Mouse (Mus musculus) neural tube, embryonic 15.5 days (tissue): ENCODE results near the gene Nprl3. TPM values are rescaled to one million over a fixed set of nuclear protein-coding genes. Genes with fewer than 3 reads are reported as not detected.
A peak's percentile ranks its signal among the peaks of the same experiment; 100 is the strongest.

Source experiments
- ATAC-seq: fragments of 200-750 bp; cut with Nextera tagmentation; 2 replicates; pipeline ENCODE4 v1.8.0; 2017; ENCODE audit warnings: mild to moderate bottlenecking, moderate TSS enrichment, moderate library complexity; ENCODE audit not compliant: low FRiP score
- H3K27ac ChIP-seq: fragments of 300-500 bp; sonication (generic); replicated peaks from 2 replicates; pipeline ENCODE4 v1.5.1; 2015; ENCODE audit warnings: mild to moderate bottlenecking, inconsistent platforms
- H3K27me3 ChIP-seq: fragments of 300-500 bp; sonication (generic); replicated peaks from 2 replicates; pipeline ENCODE4 v1.6.1; 2015; ENCODE audit warnings: inconsistent platforms
- H3K36me3 ChIP-seq: fragments of 300-500 bp; sonication (generic); 2 replicates; pipeline ENCODE4 v1.6.1; 2015; ENCODE audit warnings: inconsistent platforms
- H3K4me1 ChIP-seq: fragments of 300-500 bp; sonication (generic); 2 replicates; pipeline ENCODE4 v1.6.1; 2015; ENCODE audit warnings: inconsistent platforms
- H3K4me2 ChIP-seq: fragments of 300-500 bp; sonication (generic); 2 replicates; pipeline ENCODE4 v1.6.1; 2015; ENCODE audit warnings: inconsistent platforms, mild to moderate bottlenecking, moderate library complexity
- H3K4me3 ChIP-seq: fragments of 300-500 bp; sonication (generic); replicated peaks from 2 replicates; pipeline ENCODE4 v1.5.1; 2015; ENCODE audit warnings: mild to moderate bottlenecking, inconsistent platforms
- H3K9ac ChIP-seq: fragments of 300-500 bp; sonication (generic); replicated peaks from 2 replicates; pipeline ENCODE4 v1.6.1; 2015; ENCODE audit warnings: mild to moderate bottlenecking, inconsistent platforms
- H3K9me3 ChIP-seq: fragments of 300-500 bp; sonication (generic); replicated peaks from 2 replicates; pipeline ENCODE4 v1.6.1; 2016; ENCODE audit warnings: inconsistent platforms
- WGBS: fragments of 180-500 bp; shearing (Covaris S2); methylation state at CpG from one replicate; pipeline ENCODE4 v1.1.7; 2015; ENCODE audit warnings: mixed read lengths; 5-methylcytosine and 5-hydroxymethylcytosine counted together
- polyA plus RNA-seq: library from polyadenylated mRNA; unstranded; fragments of >200 nt; fragmentation: Nextera tagmentation; extraction: Ambion mirVana; gene quantifications from 2 replicates; pipeline ENCODE4 v1.2.1, GENCODE M21; 2015

Gene Nprl3
- polyA plus RNA-seq, 1 experiment from 2014 or later: 38.8 TPM

- Histone ChIP-seq H3K9ac (no peak overlapping the region), H3K27me3 (peaks cover 1% of the 10 kb centered on the region; the same call in 1 of the 2 replicates), H3K27ac (no peak overlapping the region), H3K4me3 (no peak overlapping the region), H3K9me3 (no peaks in the 10 kb centered on the region), H3K36me3 (no peaks in the 10 kb centered on the region), H3K4me2 (no peak overlapping the region), H3K4me1 (no peaks in the 10 kb centered on the region)
- 74% methylated on average over 1 of the region's 1 CpGs for WGBS
- ATAC-seq: no peak
Observed at GRCm38 (mm10) chr11:32281416-32282144, 14.1 kb upstream of the Nprl3 start.

GRCm38 (mm10) chr11:32280646-32281045 is 13.1 kb upstream of the Nprl3 start:
- Histone ChIP-seq H3K36me3 (no peaks in the 10 kb centered on the region), H3K9ac (no peak overlapping the region), H3K4me2 (no peak overlapping the region), H3K4me1 (no peaks in the 10 kb centered on the region), H3K27me3 (peaks cover 5% of the 10 kb centered on the region; the same call in 1 of the 2 replicates), H3K27ac (no peak overlapping the region), H3K9me3 (no peaks in the 10 kb centered on the region), H3K4me3 (no peak overlapping the region)
- WGBS: 80% methylated on average over 2 of the region's 2 CpGs
- no peak for ATAC-seq

- peaks cover 5% of the 10 kb centered on the region; the same call in 1 of the 2 replicates for H3K27me3 ChIP-seq
- H3K9me3 ChIP-seq: no peaks in the 10 kb centered on the region
- no peaks in the 10 kb centered on the region for H3K4me1 ChIP-seq
- no peak overlapping the region for H3K27ac ChIP-seq
- WGBS: 85% methylated on average over 12 of the region's 12 CpGs
- H3K4me3 ChIP-seq: no peak overlapping the region
- no peak overlapping the region for H3K9ac ChIP-seq
- ATAC-seq: no peak
- H3K36me3 ChIP-seq: no peaks in the 10 kb centered on the region
- H3K4me2 ChIP-seq: no peak overlapping the region
Observed at GRCm38 (mm10) chr11:32278458-32278957, 11.0 kb upstream of the Nprl3 start.

- no peaks in the 10 kb centered on the region for H3K36me3 ChIP-seq
- H3K9me3 ChIP-seq: no peaks in the 10 kb centered on the region
- 75% methylated on average over 21 of the region's 21 CpGs for WGBS
- ATAC-seq: no peak
- no peak overlapping the region for H3K9ac ChIP-seq
- H3K4me3 ChIP-seq: no peak overlapping the region
- H3K27ac ChIP-seq: no peak overlapping the region
- no peak overlapping the region for H3K4me2 ChIP-seq
- H3K4me1 ChIP-seq: no peaks in the 10 kb centered on the region
- H3K27me3 ChIP-seq: peaks cover 5% of the 10 kb centered on the region; the same call in 1 of the 2 replicates
Observed at GRCm38 (mm10) chr11:32277736-32278457, 10.4 kb upstream of the Nprl3 start.

GRCm38 (mm10) chr11:32276347-32276746 is 8.8 kb upstream of the Nprl3 start, which contains the start of gene Hba-x:
TSS of gene Hba-x (plus strand) at chr11:32276400.
- Histone ChIP-seq H3K9me3 (no peaks in the 10 kb centered on the region), H3K9ac (no peak within 1 kb of the TSS), H3K4me3 (no peak within 1 kb of the TSS), H3K4me1 (no peaks in the 10 kb centered on the region), H3K4me2 (no peak within 1 kb of the TSS), H3K27ac (no peak within 1 kb of the TSS), H3K36me3 (no peaks in the 10 kb centered on the region), H3K27me3 (peaks cover 5% of the 10 kb centered on the region; the same call in 1 of the 2 replicates)
- no peak for ATAC-seq
- WGBS: 81% methylated on average over 3 of the region's 3 CpGs

GRCm38 (mm10) chr11:32271178-32271577 is 3.7 kb upstream of the Nprl3 start:
- H3K4me3 ChIP-seq: no peak overlapping the region
- WGBS: 61% methylated on average over 4 of the region's 4 CpGs
- no peak overlapping the region for H3K4me2 ChIP-seq

GRCm38 (mm10) chr11:32268952-32269351 is 1.4 kb upstream of the Nprl3 start:
- ATAC-seq: no peak
- Histone ChIP-seq H3K4me3 (no peak overlapping the region), H3K27me3 (no peaks in the 10 kb centered on the region), H3K36me3 (no peaks in the 10 kb centered on the region), H3K4me1 (peaks cover 17% of the 10 kb centered on the region), H3K27ac (no peak overlapping the region), H3K9ac (no peak overlapping the region), H3K4me2 (no peak overlapping the region), H3K9me3 (no peaks in the 10 kb centered on the region)
- WGBS: 85% methylated on average over 5 of the region's 5 CpGs

More at GRCm38 (mm10) chr11:32271178-32271577, 3.7 kb upstream of the Nprl3 start:
- Histone ChIP-seq H3K27ac (no peak overlapping the region), H3K4me1 (peaks cover 13% of the 10 kb centered on the region), H3K36me3 (no peaks in the 10 kb centered on the region), H3K27me3 (0 out of 2 replicates have a peak, but pooled peaks cover under 1% of the 10 kb centered on the region), H3K9me3 (no peaks in the 10 kb centered on the region), H3K9ac (no peak overlapping the region)
- ATAC-seq: no peak

GRCm38 (mm10) chr11:32267964-32268363 is 457 bp upstream of the Nprl3 start:
- WGBS: 21% methylated on average over 5 of the region's 5 CpGs
- Histone ChIP-seq H3K27ac (peak overlapping the region; percentile 93), H3K36me3 (no peaks in the 10 kb centered on the region), H3K9me3 (no peaks in the 10 kb centered on the region), H3K4me3 (peak overlapping the region; percentile 75), H3K9ac (peak overlapping the region; percentile 83), H3K27me3 (no peaks in the 10 kb centered on the region), H3K4me1 (peaks cover 17% of the 10 kb centered on the region), H3K4me2 (peak overlapping the region; percentile 62)
- ATAC-seq: peak; percentile 49

- H3K4me2 ChIP-seq: peak overlapping the region; percentile 62
- H3K27me3 ChIP-seq: no peaks in the 10 kb centered on the region
- 13% methylated on average over 6 of the region's 6 CpGs for WGBS
- H3K36me3 ChIP-seq: 0 out of 2 replicates have a peak, but pooled peaks cover 4% of the 10 kb centered on the region
- H3K9me3 ChIP-seq: no peaks in the 10 kb centered on the region
- peak; percentile 33; the same call in 1 of the 2 replicates for ATAC-seq
- H3K9ac ChIP-seq: peak overlapping the region; percentile 83
- peaks cover 17% of the 10 kb centered on the region for H3K4me1 ChIP-seq
- H3K27ac ChIP-seq: peak overlapping the region; percentile 93
- H3K4me3 ChIP-seq: peak overlapping the region; percentile 75
Observed at GRCm38 (mm10) chr11:32266776-32267175, 731 bp downstream of the Nprl3 start.

- Histone ChIP-seq H3K4me1 (peaks cover 17% of the 10 kb centered on the region), H3K4me3 (no peak overlapping the region), H3K27me3 (no peaks in the 10 kb centered on the region), H3K36me3 (0 out of 2 replicates have a peak, but pooled peaks cover 4% of the 10 kb centered on the region), H3K9me3 (no peaks in the 10 kb centered on the region), H3K27ac (no peak overlapping the region), H3K9ac (no peak overlapping the region), H3K4me2 (no peak overlapping the region)
- WGBS: 89% methylated on average over 6 of the region's 6 CpGs
- no peak for ATAC-seq
Observed at GRCm38 (mm10) chr11:32266194-32266593, 1.3 kb downstream of the Nprl3 start.

GRCm38 (mm10) chr11:32265117-32265738 is 2.3 kb downstream of the Nprl3 start:
- ATAC-seq: no peak
- H3K9ac ChIP-seq: no peak overlapping the region
- H3K9me3 ChIP-seq: no peaks in the 10 kb centered on the region
- no peaks in the 10 kb centered on the region for H3K27me3 ChIP-seq
- H3K4me3 ChIP-seq: no peak overlapping the region
- 96% methylated on average over 3 of the region's 3 CpGs for WGBS
- H3K4me1 ChIP-seq: peaks cover 17% of the 10 kb centered on the region
- 0 out of 2 replicates have a peak, but pooled peaks cover 7% of the 10 kb centered on the region for H3K36me3 ChIP-seq
- no peak overlapping the region for H3K27ac ChIP-seq
- H3K4me2 ChIP-seq: no peak overlapping the region
